Mouse (Mus musculus): Measurements from ENCODE around the gene Klrg2. TPM values are rescaled to one million over a fixed set of nuclear protein-coding genes. Genes with fewer than 3 reads are reported as not detected.

Gene Klrg2
- polyA plus RNA-seq, 1 experiment from 2014 or later: 0.21 TPM

- H3K4me3 ChIP-seq: no peak overlapping the region
- H3K27me3 ChIP-seq: no peaks in the 10 kb centered on the region
- H3K36me3 ChIP-seq: no peaks in the 10 kb centered on the region
- H3K4me1 ChIP-seq (replicated peaks): no peaks in the 10 kb centered on the region
- no peak overlapping the region for H3K9ac ChIP-seq
- no peak overlapping the region for H3K27ac ChIP-seq (replicated peaks)
- 99% methylated on average over 5 of the region's 5 CpGs for WGBS
- ATAC-seq (ENCODE audit: low FRiP score, low read depth): no peak
- H3K4me2 ChIP-seq: no peak overlapping the region
- H3K9me3 ChIP-seq: no peaks in the 10 kb centered on the region
Measured at GRCm38 (mm10) chr6:38626086-38626485, 11.0 kb downstream of the Klrg2 start.

- no peaks in the 10 kb centered on the region for H3K9me3 ChIP-seq
- no peak for ATAC-seq (ENCODE audit: low FRiP score, low read depth)
- H3K4me1 ChIP-seq (replicated peaks): no peaks in the 10 kb centered on the region
- no peak overlapping the region for H3K4me2 ChIP-seq
- no peak overlapping the region for H3K27ac ChIP-seq (replicated peaks)
- no peak overlapping the region for H3K9ac ChIP-seq
- WGBS: 84% methylated on average over 1 of the region's 1 CpGs
- no peaks in the 10 kb centered on the region for H3K27me3 ChIP-seq
- no peak overlapping the region for H3K4me3 ChIP-seq
- peaks cover 8% of the 10 kb centered on the region; the same call in 1 of the 2 replicates for H3K36me3 ChIP-seq
Measured at GRCm38 (mm10) chr6:38624439-38624838, 12.6 kb downstream of the Klrg2 start.

- Histone ChIP-seq H3K4me2 (no peak overlapping the region), H3K9me3 (no peaks in the 10 kb centered on the region), H3K27me3 (no peaks in the 10 kb centered on the region), H3K36me3 (peaks cover 18% of the 10 kb centered on the region), H3K27ac (replicated peaks) (no peak overlapping the region), H3K4me3 (no peak overlapping the region), H3K4me1 (replicated peaks) (no peaks in the 10 kb centered on the region), H3K9ac (no peak overlapping the region)
- 87% methylated on average over 2 of the region's 2 CpGs for WGBS
- no peak for ATAC-seq (ENCODE audit: low FRiP score, low read depth)
Measured at GRCm38 (mm10) chr6:38623457-38623856, 13.6 kb downstream of the Klrg2 start.

- Histone ChIP-seq H3K4me1 (replicated peaks) (no peaks in the 10 kb centered on the region), H3K36me3 (peaks cover 27% of the 10 kb centered on the region), H3K9me3 (no peaks in the 10 kb centered on the region), H3K27me3 (no peaks in the 10 kb centered on the region), H3K9ac (no peak overlapping the region), H3K4me3 (no peak overlapping the region), H3K4me2 (no peak overlapping the region), H3K27ac (replicated peaks) (no peak overlapping the region)
- WGBS: 88% methylated on average over 1 of the region's 1 CpGs
- no peak for ATAC-seq (ENCODE audit: low FRiP score, low read depth)
Measured at GRCm38 (mm10) chr6:38622406-38622805, 14.6 kb downstream of the Klrg2 start.

GRCm38 (mm10) chr6:38609892-38610291 is 27.1 kb downstream of the Klrg2 start:
- Histone ChIP-seq H3K4me3 (no peak overlapping the region), H3K27ac (replicated peaks) (no peak overlapping the region), H3K9me3 (no peaks in the 10 kb centered on the region), H3K4me1 (replicated peaks) (no peaks in the 10 kb centered on the region), H3K4me2 (no peak overlapping the region), H3K27me3 (no peaks in the 10 kb centered on the region), H3K9ac (no peak overlapping the region), H3K36me3 (peaks cover 17% of the 10 kb centered on the region; the same call in 1 of the 2 replicates)
- ATAC-seq (ENCODE audit: low FRiP score, low read depth): no peak
- WGBS: 74% methylated on average over 2 of the region's 2 CpGs

GRCm38 (mm10) chr6:38597481-38597880 is 39.6 kb downstream of the Klrg2 start:
- WGBS: 93% methylated on average over 4 of the region's 4 CpGs

GRCm38 (mm10) chr6:38581711-38582110 is 55.3 kb downstream of the Klrg2 start:
- H3K27me3 ChIP-seq: no peaks in the 10 kb centered on the region
- peaks cover 28% of the 10 kb centered on the region for H3K36me3 ChIP-seq
- no peak overlapping the region for H3K9ac ChIP-seq
- no peak overlapping the region for H3K4me3 ChIP-seq
- no peaks in the 10 kb centered on the region for H3K4me1 ChIP-seq (replicated peaks)
- no peak for ATAC-seq (ENCODE audit: low FRiP score, low read depth)
- no peak overlapping the region for H3K27ac ChIP-seq (replicated peaks)
- WGBS: 91% methylated on average over 3 of the region's 3 CpGs
- no peak overlapping the region for H3K4me2 ChIP-seq
- no peaks in the 10 kb centered on the region for H3K9me3 ChIP-seq

More at GRCm38 (mm10) chr6:38597481-38597880, 39.6 kb downstream of the Klrg2 start:
- Histone ChIP-seq H3K36me3 (peaks cover 41% of the 10 kb centered on the region), H3K9ac (no peak overlapping the region), H3K4me2 (no peak overlapping the region), H3K4me1 (replicated peaks) (no peaks in the 10 kb centered on the region), H3K27ac (replicated peaks) (no peak overlapping the region), H3K9me3 (no peaks in the 10 kb centered on the region), H3K4me3 (no peak overlapping the region), H3K27me3 (no peaks in the 10 kb centered on the region)
- no peak for ATAC-seq (ENCODE audit: low FRiP score, low read depth)

GRCm38 (mm10) chr6:38580112-38580857 is 56.8 kb downstream of the Klrg2 start:
- no peak overlapping the region for H3K9ac ChIP-seq
- WGBS: 95% methylated on average over 3 of the region's 3 CpGs
- no peaks in the 10 kb centered on the region for H3K9me3 ChIP-seq
- no peaks in the 10 kb centered on the region for H3K27me3 ChIP-seq
- ATAC-seq (ENCODE audit: low FRiP score, low read depth): no peak
- H3K4me1 ChIP-seq (replicated peaks): no peaks in the 10 kb centered on the region
- H3K27ac ChIP-seq (replicated peaks): no peak overlapping the region
- no peak overlapping the region for H3K4me2 ChIP-seq
- H3K36me3 ChIP-seq: peaks cover 18% of the 10 kb centered on the region
- no peak overlapping the region for H3K4me3 ChIP-seq

GRCm38 (mm10) chr6:38576096-38576495 is 60.9 kb downstream of the Klrg2 start:
- H3K4me2 ChIP-seq: no peak overlapping the region
- no peaks in the 10 kb centered on the region for H3K4me1 ChIP-seq (replicated peaks)
- peaks cover 32% of the 10 kb centered on the region for H3K36me3 ChIP-seq
- H3K9ac ChIP-seq: no peak overlapping the region
- H3K27ac ChIP-seq (replicated peaks): no peak overlapping the region
- H3K27me3 ChIP-seq: no peaks in the 10 kb centered on the region
- 84% methylated on average over 2 of the region's 2 CpGs for WGBS
- ATAC-seq (ENCODE audit: low FRiP score, low read depth): no peak
- H3K9me3 ChIP-seq: no peaks in the 10 kb centered on the region
- H3K4me3 ChIP-seq: no peak overlapping the region

Other genes starting within 250 kb of the Klrg2 start
- gene Ubn2, start 203.3 kb downstream of the Klrg2 start, polyA plus RNA-seq (2015; fragmentation: Nextera tagmentation; extraction: Ambion mirVana): 18.7 and 19.7 TPM in 2 replicates
- 193 and 210 TPM in 2 replicates for gene Fmc1, start 103.7 kb downstream of the Klrg2 start, polyA plus RNA-seq (2015; fragmentation: Nextera tagmentation; extraction: Ambion mirVana)
- 36.9 and 38.5 TPM in 2 replicates for gene Luc7l2, start 85.9 kb downstream of the Klrg2 start, polyA plus RNA-seq (2015; fragmentation: Nextera tagmentation; extraction: Ambion mirVana)
- gene Clec2l, start 25.8 kb upstream of the Klrg2 start, polyA plus RNA-seq (2015; fragmentation: Nextera tagmentation; extraction: Ambion mirVana): 36.8 and 43.6 TPM in 2 replicates
- gene Tbxas1, start 238.2 kb upstream of the Klrg2 start, polyA plus RNA-seq (2015; fragmentation: Nextera tagmentation; extraction: Ambion mirVana): 2.0 and 2.7 TPM in 2 replicates
- gene Hipk2, start 238.9 kb upstream of the Klrg2 start, polyA plus RNA-seq (2015; fragmentation: Nextera tagmentation; extraction: Ambion mirVana): 34.6 and 37.0 TPM in 2 replicates

Data from hindbrain, embryonic 15.5 days (tissue).